Mouse (Mus musculus) myocyte (in vitro differentiated cells): ENCODE data around the gene Triap1. TPM values are rescaled to one million over a fixed set of nuclear protein-coding genes. Genes with fewer than 3 reads are reported as not detected.

Source experiments
- H3K27me3 ChIP-seq: one replicate; pipeline ENCODE4 v1.6.1; 2011; ENCODE audit not compliant: control insufficient read depth, insufficient read depth, insufficient read length
- H3K36me3 ChIP-seq: one replicate; pipeline ENCODE4 v1.6.1; 2011; ENCODE audit not compliant: control insufficient read depth, insufficient read depth
- H3K4me2 ChIP-seq: one replicate; pipeline ENCODE4 v1.6.1; 2011; ENCODE audit warnings: low read depth, control low read depth
- H3K4me3 ChIP-seq: one replicate; pipeline ENCODE4 v1.5.1; 2011; ENCODE audit warnings: mild to moderate bottlenecking, control low read depth, moderate library complexity
- H3K79me2 ChIP-seq: one replicate; pipeline ENCODE4 v1.6.1; 2011; ENCODE audit not compliant: control insufficient read depth, insufficient read depth
- H3ac ChIP-seq: one replicate; pipeline ENCODE4 v1.6.1; 2011; ENCODE audit not compliant: control insufficient read depth, insufficient read length
- CEBPB ChIP-seq: IDR thresholded peaks from 2 replicates; pipeline ENCODE4 v1.6.1; 2011; ENCODE audit warnings: mild to moderate bottlenecking, moderate library complexity; ENCODE audit not compliant: poor library complexity, insufficient read depth, severe bottlenecking
- E2F4 ChIP-seq: IDR thresholded peaks from one replicate; pipeline ENCODE4 v1.6.1; 2011; ENCODE audit warnings: mild to moderate bottlenecking, control low read depth, moderate library complexity; ENCODE audit not compliant: insufficient read depth
- MAX ChIP-seq: IDR thresholded peaks from one replicate; pipeline ENCODE4 v1.6.1; 2011; ENCODE audit warnings: low read depth, mild to moderate bottlenecking, control low read depth
- MYOD1 ChIP-seq, 3 experiments: IDR thresholded peaks; one replicate each; pipeline ENCODE4 v1.6.1; 2011; ENCODE audit warnings: control low read depth in 2 of 3, low read depth in 2 of 3, mild to moderate bottlenecking in 2 of 3, moderate library complexity in 1 of 3; ENCODE audit not compliant: insufficient read length in 2 of 3, control insufficient read depth in 1 of 3
- MYOG ChIP-seq, 3 experiments: IDR thresholded peaks; one replicate each; pipeline ENCODE4 v1.6.1; 2011; ENCODE audit warnings: control low read depth in 2 of 3, low read depth in 2 of 3, mild to moderate bottlenecking in 2 of 3; ENCODE audit not compliant: insufficient read length in 2 of 3, control insufficient read depth in 1 of 3, insufficient read depth in 1 of 3
- POLR2A ChIP-seq: IDR thresholded peaks from one replicate; pipeline ENCODE4 v1.6.1; 2011; ENCODE audit warnings: low read depth, mild to moderate bottlenecking, control low read depth, moderate library complexity; ENCODE audit not compliant: insufficient read length
- POLR2AphosphoS2 ChIP-seq: IDR thresholded peaks from one replicate; pipeline ENCODE4 v1.6.1; 2011; ENCODE audit warnings: low read depth, control low read depth; ENCODE audit not compliant: insufficient read length
- REST ChIP-seq: IDR thresholded peaks from one replicate; pipeline ENCODE4 v1.6.1; 2011; ENCODE audit warnings: mild to moderate bottlenecking, control low read depth, moderate library complexity; ENCODE audit not compliant: insufficient read depth, insufficient read length
- SRF ChIP-seq: IDR thresholded peaks from one replicate; pipeline ENCODE4 v1.6.1; 2011; ENCODE audit warnings: low read depth; ENCODE audit not compliant: control insufficient read depth, insufficient read length
- TCF12 ChIP-seq: IDR thresholded peaks from one replicate; pipeline ENCODE4 v1.6.1; 2011; ENCODE audit warnings: mild to moderate bottlenecking, control low read depth; ENCODE audit not compliant: poor library complexity, insufficient read depth, severe bottlenecking
- TCF3 ChIP-seq: IDR thresholded peaks from one replicate; pipeline ENCODE4 v1.6.1; 2011; ENCODE audit warnings: low read depth, control low read depth; ENCODE audit not compliant: insufficient read length
- USF1 ChIP-seq: IDR thresholded peaks from one replicate; pipeline ENCODE4 v1.6.1; 2011; ENCODE audit warnings: low read depth, mild to moderate bottlenecking, control low read depth, moderate library complexity
- polyA plus RNA-seq: library from polyadenylated mRNA; unstranded; fragments of >200 nt; fragmentation: generic; extraction: Trizol; gene quantifications from one replicate; pipeline ENCODE4 v1.2.1, GENCODE M21; 2012; ENCODE audit warnings: missing spikeins

The Triap1 gene
- polyA plus RNA-seq, 1 experiment, result 35.2 TPM

DNA sequence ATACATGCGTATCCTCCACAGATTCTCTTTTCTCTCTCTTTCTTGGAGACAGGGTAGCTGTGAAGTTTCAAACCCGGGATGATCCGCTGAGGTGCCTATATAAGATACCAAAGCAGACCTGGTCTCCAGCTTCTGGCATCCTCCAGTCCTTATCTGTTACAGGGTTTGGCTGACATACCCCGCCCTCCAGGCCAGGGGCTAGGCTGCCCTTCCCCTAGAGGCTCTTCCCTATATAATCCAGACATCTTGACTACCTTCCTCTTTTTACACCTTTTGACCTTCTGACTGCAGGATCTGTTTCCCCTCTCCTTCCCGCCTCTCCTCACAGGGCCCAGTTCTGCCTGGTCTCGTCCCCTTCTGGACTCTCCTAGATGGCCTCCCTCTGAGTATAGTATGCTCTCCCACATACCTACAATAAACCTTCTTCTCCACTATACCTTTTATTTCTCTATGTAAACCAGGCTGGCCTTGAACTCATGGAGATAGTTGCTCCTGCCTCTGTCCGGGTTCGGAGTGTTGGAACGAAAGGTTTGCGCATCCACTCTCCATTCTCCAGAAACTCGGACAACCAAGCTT is 14.7 kb upstream of the Triap1 start:
- no peak for TF ChIP-seq USF1
- TF ChIP-seq MAX, result no peak
- TF ChIP-seq TCF3, result no peak
- TF ChIP-seq MYOG (IDR thresholded peaks at IDR 0.05; ENCODE audit: control insufficient read depth in 1 of 3, insufficient read depth in 1 of 3, insufficient read length in 2 of 3, low read depth in 2 of 3), result no peak
- TF ChIP-seq TCF12, result no peak
- no peak for TF ChIP-seq MYOD1 (IDR thresholded peaks at IDR 0.05; ENCODE audit: control insufficient read depth in 1 of 3, insufficient read length in 2 of 3, low read depth in 2 of 3)
- no peak for TF ChIP-seq REST
- no peak for TF ChIP-seq POLR2AphosphoS2
- no peak for TF ChIP-seq POLR2A
- TF ChIP-seq E2F4, result no peak
- no peak for TF ChIP-seq SRF
- no peak for TF ChIP-seq CEBPB
- H3K4me2 ChIP-seq, result peak overlapping the region; percentile 74

DNA sequence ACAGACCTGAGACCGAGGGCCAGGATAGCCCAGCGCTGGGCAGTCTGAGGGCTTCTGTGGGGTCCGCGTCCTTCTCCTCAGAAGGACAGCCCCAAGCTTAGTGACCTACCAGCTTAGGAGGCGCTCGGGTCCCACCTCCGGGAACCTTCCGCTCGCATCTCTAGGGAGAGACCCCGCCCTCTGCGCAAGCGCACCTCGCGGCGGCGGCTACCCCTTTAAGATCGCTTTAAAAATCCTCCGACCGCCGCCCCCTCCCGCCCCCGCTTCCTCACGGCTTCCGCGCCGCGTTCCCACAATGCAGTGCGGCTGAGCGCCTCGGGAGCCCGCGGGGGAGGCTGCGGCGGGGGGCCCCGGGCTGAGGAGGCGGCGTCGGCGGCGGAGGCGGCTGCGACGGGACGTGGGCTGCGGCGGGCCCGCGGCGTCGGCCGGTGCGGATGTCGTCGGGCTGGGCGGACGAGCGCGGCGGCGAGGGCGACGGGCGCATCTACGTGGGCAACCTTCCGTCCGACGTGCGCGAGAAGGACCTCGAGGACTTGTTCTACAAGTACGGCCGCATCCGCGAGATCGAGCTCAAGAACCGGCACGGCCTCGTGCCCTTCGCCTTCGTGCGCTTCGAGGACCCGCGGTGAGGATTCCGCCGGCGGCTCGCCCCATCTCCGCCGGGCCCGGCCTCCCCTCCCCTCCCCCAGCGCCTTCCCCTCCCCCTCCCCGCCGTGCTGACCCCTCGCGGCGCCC is 14.0 kb upstream of the Triap1 start, which contains the start of gene Srsf9:
Gene Srsf9, plus strand, starts transcription at position 303 of the 735 bp plus-strand sequence.
- H3K4me3 ChIP-seq, result peak within 1 kb of the TSS; percentile 86
- H3K4me2 ChIP-seq, result peak within 1 kb of the TSS; percentile 92
- H3K36me3 ChIP-seq, result peaks cover 7% of the 10 kb centered on the region
- peaks cover 40% of the 10 kb centered on the region for H3K79me2 ChIP-seq
- H3K27me3 ChIP-seq, result no peaks in the 10 kb centered on the region
- H3ac ChIP-seq, result peak within 1 kb of the TSS; percentile 93
- no peak for TF ChIP-seq E2F4
- TF ChIP-seq MAX, result no peak
- TF ChIP-seq MYOD1 (IDR thresholded peaks at IDR 0.05; ENCODE audit: control insufficient read depth in 1 of 3, insufficient read length in 2 of 3, low read depth in 2 of 3), result no peak
- no peak for TF ChIP-seq MYOG (IDR thresholded peaks at IDR 0.05; ENCODE audit: control insufficient read depth in 1 of 3, insufficient read depth in 1 of 3, insufficient read length in 2 of 3, low read depth in 2 of 3)
- TF ChIP-seq REST, result no peak
- TF ChIP-seq CEBPB, result no peak
- peak; percentile 69 for TF ChIP-seq POLR2AphosphoS2
- peak; percentile 84 for TF ChIP-seq POLR2A
- TF ChIP-seq SRF, result no peak
- TF ChIP-seq TCF12, result no peak
- peak; percentile 17 for TF ChIP-seq TCF3
- TF ChIP-seq USF1, result no peak

More for the DNA sequence above, 14.7 kb upstream of the Triap1 start:
- Histone ChIP-seq H3K4me3 (peak overlapping the region; percentile 86), H3K36me3 (peaks cover under 1% of the 10 kb centered on the region), H3ac (peak overlapping the region; percentile 93), H3K27me3 (no peaks in the 10 kb centered on the region), H3K79me2 (peaks cover 35% of the 10 kb centered on the region)

DNA sequence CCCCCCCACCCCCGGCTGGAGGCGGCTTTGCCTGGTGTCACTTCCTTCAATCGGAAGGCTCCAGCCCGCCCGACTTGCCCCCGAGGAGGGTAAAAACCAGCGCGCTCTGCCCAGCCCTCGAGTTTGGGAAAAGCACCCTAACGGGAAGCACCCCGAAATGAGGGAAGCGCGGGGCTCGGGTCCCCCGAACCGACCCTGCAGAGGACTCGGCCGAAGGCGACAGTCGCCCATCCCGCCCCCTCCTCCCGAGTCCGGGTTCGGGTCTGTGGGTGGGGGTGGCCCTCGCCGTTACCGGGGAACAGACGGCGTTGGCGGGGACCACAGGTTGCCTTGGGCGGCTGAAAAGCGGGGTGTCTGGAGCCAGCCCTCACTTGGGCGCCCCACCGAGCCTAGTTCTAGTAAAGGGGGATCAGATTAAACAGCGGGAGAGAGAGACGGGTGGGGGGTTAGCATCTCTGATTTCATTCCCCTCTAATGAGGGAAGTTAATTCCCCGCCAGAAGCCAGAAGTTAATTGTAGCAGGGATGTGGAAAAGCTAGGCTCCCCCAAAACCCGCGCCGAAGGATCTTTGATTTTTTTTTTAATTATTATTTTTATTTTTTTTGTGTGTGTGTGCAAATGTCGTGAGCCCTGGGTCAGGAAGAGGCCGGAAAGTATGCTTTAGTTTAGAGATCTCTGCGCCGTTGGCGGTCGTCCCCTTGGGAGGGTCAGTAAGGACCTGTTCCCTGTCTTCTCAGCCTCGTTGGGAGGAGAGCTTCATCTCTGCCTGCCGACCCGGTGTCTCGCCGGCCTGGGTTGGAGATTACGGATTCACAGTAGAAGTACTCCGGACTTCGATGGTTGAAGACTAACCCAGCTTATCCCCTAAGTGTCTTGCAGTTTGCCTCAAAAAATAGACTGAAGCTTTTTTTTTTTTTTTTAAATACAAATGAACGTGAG is 13.1 kb upstream of the Triap1 start:
- H3K27me3 ChIP-seq, result no peaks in the 10 kb centered on the region
- TF ChIP-seq REST (no peak), E2F4 (no peak), MYOG (IDR thresholded peaks at IDR 0.05; ENCODE audit: control insufficient read depth in 1 of 3, insufficient read depth in 1 of 3, insufficient read length in 2 of 3, low read depth in 2 of 3) (no peak), MAX (no peak), TCF12 (no peak), USF1 (no peak), POLR2AphosphoS2 (no peak), SRF (no peak), MYOD1 (IDR thresholded peaks at IDR 0.05; ENCODE audit: control insufficient read depth in 1 of 3, insufficient read length in 2 of 3, low read depth in 2 of 3) (no peak), TCF3 (no peak), POLR2A (no peak), CEBPB (no peak)

DNA sequence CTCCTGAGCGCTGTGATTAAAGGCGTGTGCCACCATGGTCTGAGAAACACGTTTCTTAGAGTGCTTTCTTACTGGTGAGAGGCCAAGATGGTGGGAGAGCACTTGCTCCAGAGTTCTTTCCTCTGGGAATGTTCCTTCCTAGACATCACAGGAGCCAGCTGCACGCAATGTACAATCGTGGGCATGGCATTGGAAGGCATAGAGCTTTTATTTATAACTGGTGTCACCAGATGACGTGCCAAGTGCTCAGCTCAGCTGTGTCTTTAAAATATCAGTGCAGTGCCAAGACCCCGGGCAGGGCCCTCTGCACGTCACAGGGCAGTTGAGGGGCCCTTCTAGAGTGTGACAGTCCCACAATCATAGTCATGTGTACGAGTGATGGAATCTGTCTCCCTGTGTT is 10.1 kb upstream of the Triap1 start:
- no peaks in the 10 kb centered on the region for H3K27me3 ChIP-seq
- peaks cover 44% of the 10 kb centered on the region for H3K79me2 ChIP-seq
- H3K4me3 ChIP-seq, result no peak overlapping the region
- H3K36me3 ChIP-seq, result peaks cover 45% of the 10 kb centered on the region
- no peak for TF ChIP-seq TCF3
- TF ChIP-seq MYOG (IDR thresholded peaks at IDR 0.05; ENCODE audit: control insufficient read depth in 1 of 3, insufficient read depth in 1 of 3, insufficient read length in 2 of 3, low read depth in 2 of 3), result no peak
- TF ChIP-seq POLR2A, result no peak
- TF ChIP-seq CEBPB, result no peak
- no peak for TF ChIP-seq REST
- TF ChIP-seq POLR2AphosphoS2, result no peak
- no peak for TF ChIP-seq E2F4
- TF ChIP-seq SRF, result no peak
- H3K4me2 ChIP-seq, result no peak overlapping the region
- H3ac ChIP-seq, result no peak overlapping the region

More for the DNA sequence above, 13.1 kb upstream of the Triap1 start:
- Histone ChIP-seq H3K4me2 (peak overlapping the region; percentile 92), H3K79me2 (peaks cover 44% of the 10 kb centered on the region), H3K4me3 (peak overlapping the region; percentile 86), H3ac (peak overlapping the region; percentile 93), H3K36me3 (peaks cover 16% of the 10 kb centered on the region)
